Comparison of ENCODE assay signal across 10 mouse cellular contexts in genomic region chr9:69470921-69471320, GRCm38 (mm10). TPM values are rescaled to one million over a fixed set of nuclear protein-coding genes. Genes with fewer than 3 reads are reported as not detected.
DNase-seq lines count a peak whose midpoint lies in the region; ATAC-seq lines count a peak whose summit lies in the region.
"Had no signal": no experiment of that assay in that cellular context is flagged by ENCODE, and none has a peak within 500 bp of the region (broad histone marks: within the 10 kb centered on the region; RNA-seq: fewer than 3 reads in every experiment).

No protein-coding gene starts in this region.

- peaks cover 49% of the 10 kb centered on the region for H3K36me3 ChIP-seq in embryonic facial prominence, embryonic 15.5 days
- no peaks in the 10 kb centered on the region; the same call in 1 of the 2 replicates for H3K36me3 ChIP-seq in limb, embryonic 11.5 days (ENCODE audit: control insufficient read depth, insufficient read depth, low read length)

- 0 out of 2 replicates have a peak overlapping the region, but pooled peaks have one; percentile 9 for H3K9ac ChIP-seq in embryonic facial prominence, embryonic 15.5 days
- no peak overlapping the region for H3K9ac ChIP-seq in limb, embryonic 11.5 days (ENCODE audit: low read length)

- peak overlapping the region; percentile 36 for H3K4me2 ChIP-seq in embryonic facial prominence, embryonic 15.5 days (replicated peaks)
- H3K4me2 ChIP-seq in limb, embryonic 11.5 days (ENCODE audit: low read depth, severe bottlenecking): peak overlapping the region; percentile 7; the same call in 1 of the 2 replicates

- peak overlapping the region; percentile 91 for H3K27ac ChIP-seq in embryonic facial prominence, embryonic 15.5 days (replicated peaks)
- H3K27ac ChIP-seq in limb, embryonic 11.5 days (replicated peaks; ENCODE audit: low read depth, low read length): peak overlapping the region; percentile 76

- DNase-seq in kidney, postnatal 10 days: peak; percentile 60
- no peak for DNase-seq in kidney, adult 18-20 months
- peak; percentile 73 for DNase-seq in limb, embryonic 11.5 days (ENCODE audit: low spot score)
- DNase-seq in thymus, adult 18-20 months: peak; percentile 73 to 81
- no peak for DNase-seq in adrenal gland, postnatal 4 days (ENCODE audit: low spot score in 2 of 2)
- no peak for DNase-seq in gastrocnemius, postnatal 14 days
- DNase-seq in urinary bladder, adult 2 months (ENCODE audit: low spot score): no peak

- intact Hi-C loops in gastrocnemius, postnatal 14 days (cut with DNase I; ENCODE audit: low total_unique reads): no loop called here

- H3K27me3 ChIP-seq in embryonic facial prominence, embryonic 15.5 days: no peaks in the 10 kb centered on the region
- no peaks in the 10 kb centered on the region for H3K27me3 ChIP-seq in limb, embryonic 11.5 days (ENCODE audit: control insufficient read depth, insufficient read depth, low read length)

- no peaks in the 10 kb centered on the region for H3K9me3 ChIP-seq in embryonic facial prominence, embryonic 15.5 days (replicated peaks)
- no peaks in the 10 kb centered on the region for H3K9me3 ChIP-seq in limb, embryonic 11.5 days (ENCODE audit: control insufficient read depth, low read length)
- H3K9me3 ChIP-seq: G1E; megakaryocyte, embryonic 14.5 days had no signal

- peaks cover 84% of the 10 kb centered on the region for H3K4me1 ChIP-seq in embryonic facial prominence, embryonic 15.5 days
- peaks cover 39% of the 10 kb centered on the region for H3K4me1 ChIP-seq in limb, embryonic 11.5 days (ENCODE audit: control insufficient read depth, insufficient read depth, low read length)

- ATAC-seq in embryonic facial prominence, embryonic 15.5 days (ENCODE audit: insufficient number of reproducible peaks, low FRiP score, low TSS enrichment, low read depth): peak; percentile 16; the same call in 1 of the 2 replicates
- peak; percentile 79; the same call in 1 of the 2 replicates for ATAC-seq in limb, embryonic 11.5 days (ENCODE audit: insufficient number of reproducible peaks, low FRiP score, low TSS enrichment, low read depth)

- 4% methylated on average over 6 of the region's 6 CpGs for WGBS in embryonic facial prominence, embryonic 15.5 days
- 9% methylated on average over 6 of the region's 6 CpGs for WGBS in limb, embryonic 11.5 days

- H3K4me3 ChIP-seq in embryonic facial prominence, embryonic 15.5 days (replicated peaks): no peak overlapping the region
- H3K4me3 ChIP-seq in limb, embryonic 11.5 days (ENCODE audit: low read depth, low read length): no peak overlapping the region
- H3K4me3 ChIP-seq: megakaryocyte, embryonic 14.5 days had no signal

RNA-seq across cellular contexts. Expression of gene Anxa2, which starts 17.5 kb away (rescaled TPM):
- 1,678 and 1,714 TPM in 2 replicates for polyA plus RNA-seq in embryonic facial prominence, embryonic 15.5 days (2015; fragmentation: Nextera tagmentation; extraction: Ambion mirVana)
- 146 and 153 TPM in 2 replicates for polyA plus RNA-seq in limb, embryonic 11.5 days (2014; fragmentation: Nextera tagmentation; extraction: Ambion mirVana)
- total RNA-seq in adrenal gland, postnatal 4 days (2021): 100 to 1,000 TPM; 338 to 365 TPM
- total RNA-seq in gastrocnemius, postnatal 14 days (2021): 100 to 1,000 TPM in 1 of 2 experiments, 10 to 100 TPM in 1; 90.8 to 119 TPM
- 536 and 671 TPM in 2 replicates for polyA plus RNA-seq in urinary bladder, adult 2 months (2012; rRNA removed)

Comparison
In these comparisons a context has a peak if more than half of its experiments do, and no peak if none do; other contexts are left out.
1. DNase-seq: peak in kidney, postnatal 10 days (single experiment), limb, embryonic 11.5 days (single experiment) and thymus, adult 18-20 months (2 of 2); none in kidney, adult 18-20 months (single experiment), adrenal gland, postnatal 4 days (0 of 2), gastrocnemius, postnatal 14 days (single experiment) and urinary bladder, adult 2 months (single experiment).